Mouse (Mus musculus): ENCODE measurements at regions not wholly inside any gene's neighbourhood (a gene's known extent, or its start where the extent isn't known, plus 50 kb on each side); places are given as distances from the start of the nearest gene placed in this dataset.

GRCm38 (mm10) chr8:10906353-10906752 lies 101.9 kb downstream of the Irs2 start:
- DNase-seq (ENCODE audit: low read depth), result no peak

GRCm38 (mm10) chr8:10905761-10906160 lies 102.5 kb downstream of the Irs2 start:
- DNase-seq (ENCODE audit: low read depth), result no peak

GRCm38 (mm10) chr8:10903957-10904356 lies 104.3 kb downstream of the Irs2 start:
- no peak for DNase-seq (ENCODE audit: low read depth)

- DNase-seq (ENCODE audit: low read depth), result no peak
These were observed 106.3 kb downstream of the Irs2 start for GRCm38 (mm10) chr8:10901954-10902353.

GRCm38 (mm10) chr8:10901014-10901413 lies 107.2 kb downstream of the Irs2 start:
- DNase-seq (ENCODE audit: low read depth), result no peak

GRCm38 (mm10) chr8:10899581-10900155 lies 108.6 kb downstream of the Irs2 start:
- no peak for DNase-seq (ENCODE audit: low read depth)

GRCm38 (mm10) chr8:10898562-10899527 lies 109.4 kb downstream of the Irs2 start:
- DNase-seq (ENCODE audit: low read depth), result no peak

GRCm38 (mm10) chr8:10897573-10897972 lies 110.7 kb downstream of the Irs2 start:
- DNase-seq (ENCODE audit: low read depth), result no peak

- DNase-seq (ENCODE audit: low read depth), result no peak
These were observed 113.1 kb downstream of the Irs2 start for GRCm38 (mm10) chr8:10895178-10895577.

GRCm38 (mm10) chr8:10894306-10894705 lies 114.0 kb downstream of the Irs2 start:
- DNase-seq (ENCODE audit: low read depth), result no peak

GRCm38 (mm10) chr8:10893709-10894108 lies 114.5 kb downstream of the Irs2 start:
- DNase-seq (ENCODE audit: low read depth), result peak; percentile 31

GRCm38 (mm10) chr8:10891906-10892305 lies 116.4 kb downstream of the Irs2 start:
- DNase-seq (ENCODE audit: low read depth), result no peak

GRCm38 (mm10) chr8:10891440-10891839 lies 116.8 kb downstream of the Irs2 start:
- DNase-seq (ENCODE audit: low read depth), result no peak

GRCm38 (mm10) chr8:10885452-10885851 lies 122.8 kb downstream of the Irs2 start:
- DNase-seq (ENCODE audit: low read depth), result no peak

GRCm38 (mm10) chr8:10883418-10883817 lies 124.8 kb downstream of the Irs2 start:
- DNase-seq (ENCODE audit: low read depth), result no peak

GRCm38 (mm10) chr8:10882381-10882780 lies 125.9 kb downstream of the Irs2 start:
- DNase-seq (ENCODE audit: low read depth), result no peak

- no peak for DNase-seq (ENCODE audit: low read depth)
These were observed 128.4 kb downstream of the Irs2 start for GRCm38 (mm10) chr8:10879883-10880282.

GRCm38 (mm10) chr8:10879049-10879847 lies 129.0 kb downstream of the Irs2 start:
- DNase-seq (ENCODE audit: low read depth), result no peak

- DNase-seq (ENCODE audit: low read depth), result peak; percentile 38
These were observed 129.9 kb downstream of the Irs2 start for GRCm38 (mm10) chr8:10878371-10878770.

GRCm38 (mm10) chr8:10875170-10875569 lies 133.1 kb downstream of the Irs2 start:
- no peak for DNase-seq (ENCODE audit: low read depth)

GRCm38 (mm10) chr8:10871451-10871850 lies 136.8 kb downstream of the Irs2 start:
- no peak for DNase-seq (ENCODE audit: low read depth)

GRCm38 (mm10) chr8:10870423-10871055 lies 137.7 kb downstream of the Irs2 start:
- DNase-seq (ENCODE audit: low read depth), result no peak

Measured in 416B (cell line).